Mouse (Mus musculus) myocyte (in vitro differentiated cells): ENCODE data around the gene Krt72.

Experiments
- MAX ChIP-seq: IDR thresholded peaks from one replicate; pipeline ENCODE4 v1.6.1; 2011; ENCODE audit warnings: low read depth, mild to moderate bottlenecking, control low read depth
- MYOD1 ChIP-seq, 3 experiments: IDR thresholded peaks; one replicate each; pipeline ENCODE4 v1.6.1; 2011; ENCODE audit warnings: control low read depth in 2 of 3, low read depth in 2 of 3, mild to moderate bottlenecking in 2 of 3, moderate library complexity in 1 of 3; ENCODE audit not compliant: insufficient read length in 2 of 3, control insufficient read depth in 1 of 3
- MYOG ChIP-seq, 3 experiments: IDR thresholded peaks; one replicate each; pipeline ENCODE4 v1.6.1; 2011; ENCODE audit warnings: control low read depth in 2 of 3, low read depth in 2 of 3, mild to moderate bottlenecking in 2 of 3; ENCODE audit not compliant: insufficient read length in 2 of 3, control insufficient read depth in 1 of 3, insufficient read depth in 1 of 3
- POLR2A ChIP-seq: IDR thresholded peaks from one replicate; pipeline ENCODE4 v1.6.1; 2011; ENCODE audit warnings: low read depth, mild to moderate bottlenecking, control low read depth, moderate library complexity; ENCODE audit not compliant: insufficient read length
- POLR2AphosphoS2 ChIP-seq: IDR thresholded peaks from one replicate; pipeline ENCODE4 v1.6.1; 2011; ENCODE audit warnings: low read depth, control low read depth; ENCODE audit not compliant: insufficient read length
- REST ChIP-seq: IDR thresholded peaks from one replicate; pipeline ENCODE4 v1.6.1; 2011; ENCODE audit warnings: mild to moderate bottlenecking, control low read depth, moderate library complexity; ENCODE audit not compliant: insufficient read depth, insufficient read length
- SRF ChIP-seq: IDR thresholded peaks from one replicate; pipeline ENCODE4 v1.6.1; 2011; ENCODE audit warnings: low read depth; ENCODE audit not compliant: control insufficient read depth, insufficient read length

- TF ChIP-seq POLR2A = no peak
- TF ChIP-seq MYOG (IDR thresholded peaks at IDR 0.05; ENCODE audit: control insufficient read depth in 1 of 3, insufficient read depth in 1 of 3, insufficient read length in 2 of 3, low read depth in 2 of 3) = no peak
- TF ChIP-seq SRF = no peak
- TF ChIP-seq MAX = no peak
- TF ChIP-seq POLR2AphosphoS2 = no peak
- no peak for TF ChIP-seq MYOD1 (IDR thresholded peaks at IDR 0.05; ENCODE audit: control insufficient read depth in 1 of 3, insufficient read length in 2 of 3, low read depth in 2 of 3)
- no peak for TF ChIP-seq REST
These were observed 4.6 kb upstream of the Krt72 start for GRCm38 (mm10) chr15:101790867-101791266.
